Mouse (Mus musculus): Measurements from ENCODE around the gene Eif2b2. TPM values are rescaled to one million over a fixed set of nuclear protein-coding genes. Genes with fewer than 3 reads are reported as not detected.

The Eif2b2 gene
- polyA plus RNA-seq (2012; rRNA removed), result 45.4 and 47.4 TPM in 2 replicates

DNA sequence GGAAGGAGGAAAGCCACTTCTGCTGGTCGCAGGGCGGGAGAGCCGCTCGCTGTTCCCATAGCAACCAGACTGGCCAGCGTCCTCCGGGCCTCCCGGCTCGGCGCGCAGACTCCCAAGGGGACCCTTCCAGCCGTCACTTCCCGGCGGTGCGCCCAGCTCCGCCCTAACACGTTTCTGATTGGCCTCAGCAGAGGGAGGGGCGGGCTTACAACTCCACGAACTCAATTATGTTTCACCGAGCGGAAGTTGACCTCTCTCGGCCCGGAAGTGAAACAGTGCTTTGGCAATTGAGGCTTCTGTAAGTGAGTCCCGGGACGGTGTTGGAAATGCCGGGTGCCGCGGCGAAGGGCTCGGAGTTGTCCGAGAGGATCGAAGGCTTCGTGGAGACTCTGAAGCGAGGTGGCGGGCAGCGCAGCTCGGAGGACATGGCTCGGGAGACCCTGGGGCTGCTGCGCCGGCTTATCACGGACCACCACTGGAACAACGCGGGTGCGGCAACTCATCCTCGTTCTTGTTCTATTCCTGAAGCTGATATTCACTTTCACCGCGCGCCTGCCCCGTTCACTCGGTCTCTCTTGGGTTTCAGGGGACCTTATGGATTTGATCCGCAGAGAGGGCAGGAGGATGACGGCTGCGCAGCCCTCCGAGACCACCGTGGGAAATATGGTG lies at the start of gene Eif2b2:
Gene Eif2b2, plus strand, starts transcription at position 246 of the 669 bp plus-strand sequence.

DNA sequence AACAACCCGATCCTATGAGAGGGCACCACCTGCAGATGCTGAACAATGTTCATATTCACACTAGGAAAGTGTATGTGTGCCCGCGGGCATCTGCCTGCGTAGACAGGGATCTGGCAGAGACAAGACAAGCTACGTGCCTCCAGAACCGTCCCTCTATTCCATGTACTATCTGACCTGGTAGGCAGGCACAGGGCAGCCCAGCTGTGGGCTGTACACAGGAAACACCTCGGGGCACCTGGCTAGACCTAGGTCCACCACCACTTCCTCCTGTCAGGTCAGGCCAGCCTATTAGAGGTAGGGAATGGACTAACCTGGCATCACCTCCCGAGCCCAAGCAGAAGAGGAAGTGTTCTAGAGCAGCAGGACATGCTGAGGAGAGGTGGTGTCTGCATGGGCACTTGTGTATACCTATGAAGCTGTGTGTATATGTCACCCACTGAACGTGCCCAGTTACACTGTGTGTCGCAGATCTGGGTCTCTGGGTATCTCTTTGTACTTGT lies 41.5 kb upstream of the Eif2b2 start, which contains the start of gene Pgf:
Gene Pgf, minus strand, starts transcription at position 51 of the 500 bp plus-strand sequence.

DNA sequence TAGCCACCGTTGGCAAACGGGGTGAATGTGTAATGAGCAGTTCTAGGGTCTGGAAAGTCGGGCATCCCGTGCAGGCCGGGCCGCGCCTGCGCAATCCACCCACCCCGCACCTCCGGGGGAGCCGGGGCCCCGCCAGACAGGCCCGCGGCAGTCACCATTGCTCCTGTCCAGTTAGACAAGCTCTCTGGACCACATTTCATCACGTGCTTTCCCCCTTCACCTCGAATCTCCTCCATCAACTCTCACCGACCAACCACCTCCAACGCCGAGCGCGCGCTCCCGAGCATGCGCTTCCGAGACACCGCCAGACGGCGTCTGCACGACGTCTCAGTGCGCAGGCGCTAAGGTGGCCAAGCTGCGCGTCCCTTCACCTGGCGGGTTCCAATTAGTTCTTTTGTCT lies 51.0 kb downstream of the Eif2b2 start, which contains the start of gene Mlh3:
Gene Mlh3, minus strand, starts transcription at position 281 of the 400 bp plus-strand sequence.

Other genes starting within 250 kb of the Eif2b2 start
- 98.4 and 99.3 TPM in 2 replicates for gene Fcf1, start 248.6 kb upstream of the Eif2b2 start, polyA plus RNA-seq (2012; rRNA removed)
- 14.9 and 16.6 TPM in 2 replicates for gene Arel1, start 248.6 kb upstream of the Eif2b2 start, polyA plus RNA-seq (2012; rRNA removed)
- 9.4 and 10.5 TPM in 2 replicates for gene Ylpm1, start 223.2 kb upstream of the Eif2b2 start, polyA plus RNA-seq (2012; rRNA removed)
- gene Prox2, start 108.7 kb upstream of the Eif2b2 start, polyA plus RNA-seq (2012; rRNA removed), result 1.2 and 1.5 TPM in 2 replicates
- gene Dlst, start 108.6 kb upstream of the Eif2b2 start, polyA plus RNA-seq (2012; rRNA removed), result 75.3 and 82.3 TPM in 2 replicates
- gene Rps6kl1, start 68.2 kb upstream of the Eif2b2 start, polyA plus RNA-seq (2012; rRNA removed), result 0.25 and 0.36 TPM in 2 replicates
- 0.22 and 0.31 TPM in 2 replicates for gene Pgf, start 41.7 kb upstream of the Eif2b2 start, polyA plus RNA-seq (2012; rRNA removed)
- 2.0 TPM in 2 replicates for gene Mlh3, start 51.1 kb downstream of the Eif2b2 start, polyA plus RNA-seq (2012; rRNA removed)
- 25.4 and 28.4 TPM in 2 replicates for gene Acyp1, start 69.0 kb downstream of the Eif2b2 start, polyA plus RNA-seq (2012; rRNA removed)
- gene Zc2hc1c, start 69.1 kb downstream of the Eif2b2 start, polyA plus RNA-seq (2012; rRNA removed), result 0.03 and 0.05 TPM in 2 replicates
- gene Nek9, start 119.9 kb downstream of the Eif2b2 start, polyA plus RNA-seq (2012; rRNA removed), result 8.3 and 9.8 TPM in 2 replicates
- 62.8 and 72.6 TPM in 2 replicates for gene Tmed10, start 155.4 kb downstream of the Eif2b2 start, polyA plus RNA-seq (2012; rRNA removed)

Measured in liver, embryonic 14 days (tissue).